Mouse (Mus musculus) fibroblast of lung, adult 2 months (primary cell): ENCODE results near the gene Pappa2.

Experiments used
- DNase-seq: peaks from one replicate; pipeline ENCODE4 v3.0.0-alpha.2; 2011; ENCODE audit warnings: low read depth

The Pappa2 gene

DNA sequence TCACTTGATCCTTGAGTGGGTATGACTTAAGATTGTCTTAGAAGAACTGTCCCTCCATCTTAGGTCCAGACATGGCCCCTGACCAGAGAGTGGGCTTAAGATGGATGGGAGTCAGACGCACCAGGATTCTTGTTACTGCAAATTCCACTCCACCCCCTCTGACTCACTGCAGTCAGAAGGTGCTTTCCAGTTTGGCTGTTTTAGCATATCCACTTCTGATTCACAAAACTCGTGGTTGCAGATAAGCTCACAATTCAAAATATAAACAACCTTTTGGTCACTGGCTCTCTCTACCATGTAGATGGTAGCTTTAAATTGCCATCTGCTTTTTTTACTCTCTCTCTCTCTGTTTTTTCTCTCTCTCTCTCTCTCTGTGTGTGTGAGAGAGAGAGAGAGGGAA lies 214.4 kb downstream of the Pappa2 start:
- DNase-seq = peak; percentile 78

DNA sequence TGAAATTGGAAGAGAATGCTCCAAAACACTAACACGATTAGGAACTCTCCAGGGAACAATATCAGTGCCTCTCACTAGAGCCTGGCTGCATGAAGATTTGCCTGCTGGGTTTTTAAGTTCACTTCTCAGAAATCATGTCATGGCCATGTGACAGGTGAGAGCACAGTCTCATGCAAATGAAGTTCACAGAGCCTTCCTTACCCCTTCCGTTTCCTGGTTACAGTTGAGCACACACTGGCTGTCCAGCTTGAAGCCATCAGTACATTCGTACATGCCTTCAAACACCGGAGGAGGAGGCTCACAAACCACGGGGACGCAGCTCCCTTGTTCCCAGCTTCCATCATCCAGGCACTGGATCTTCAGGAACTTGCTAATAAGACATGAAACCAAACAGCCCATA lies 215.6 kb downstream of the Pappa2 start:
- no peak for DNase-seq

DNA sequence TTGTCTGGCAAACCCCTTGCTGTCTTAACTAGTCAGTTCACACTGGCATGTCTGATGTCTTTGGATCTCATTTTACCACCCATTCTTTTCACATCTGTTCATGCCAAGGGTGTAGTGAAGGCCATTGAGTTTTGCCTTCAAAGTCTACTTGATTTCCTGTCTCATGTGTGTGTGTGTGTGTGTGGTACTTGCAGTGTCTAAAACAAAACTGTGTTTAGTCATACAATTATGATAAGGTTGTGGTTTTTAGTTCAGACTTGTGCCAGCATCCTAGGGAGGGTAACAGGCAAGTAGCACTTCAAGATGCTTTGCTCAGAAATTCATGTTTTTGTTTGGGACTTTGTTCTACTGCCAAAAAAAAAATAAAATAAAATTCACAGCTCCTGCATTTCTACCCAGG lies 216.1 kb downstream of the Pappa2 start:
- no peak for DNase-seq

DNA sequence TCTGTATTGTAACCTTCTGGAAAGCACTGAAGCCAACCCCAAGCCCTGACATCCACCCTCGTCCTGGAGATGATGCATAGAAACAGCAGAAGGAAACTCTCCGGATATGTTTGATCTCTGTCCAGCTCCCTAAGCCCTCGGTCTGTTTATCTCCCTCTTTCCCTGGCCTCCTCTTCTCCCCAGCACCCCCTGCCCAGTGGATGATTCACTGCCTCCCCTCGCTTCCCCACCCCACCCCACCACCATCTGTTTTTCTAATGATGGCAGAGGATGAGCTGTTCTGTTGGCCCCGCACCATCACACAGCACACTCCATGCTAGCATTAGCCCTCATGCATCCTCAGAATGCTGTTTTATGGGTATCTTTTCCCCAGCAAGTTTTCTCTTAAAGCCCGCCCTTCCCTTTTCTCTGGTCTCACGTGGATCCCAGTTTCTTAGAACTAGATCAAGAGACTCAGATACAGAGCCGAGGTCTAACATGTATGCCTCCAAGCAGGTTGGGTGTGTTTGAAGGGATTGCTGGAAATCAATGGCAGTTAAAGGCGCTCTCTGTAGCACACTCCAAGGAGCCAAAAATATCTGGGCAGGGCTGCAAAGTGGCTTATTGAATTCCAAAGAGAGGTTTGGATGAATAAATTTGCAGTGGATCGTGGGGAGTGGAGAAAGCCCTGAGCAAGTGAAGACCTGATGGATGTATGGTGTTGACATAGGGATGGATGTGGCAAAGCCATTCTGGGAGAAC lies 231.8 kb downstream of the Pappa2 start:
- DNase-seq = no peak

DNA sequence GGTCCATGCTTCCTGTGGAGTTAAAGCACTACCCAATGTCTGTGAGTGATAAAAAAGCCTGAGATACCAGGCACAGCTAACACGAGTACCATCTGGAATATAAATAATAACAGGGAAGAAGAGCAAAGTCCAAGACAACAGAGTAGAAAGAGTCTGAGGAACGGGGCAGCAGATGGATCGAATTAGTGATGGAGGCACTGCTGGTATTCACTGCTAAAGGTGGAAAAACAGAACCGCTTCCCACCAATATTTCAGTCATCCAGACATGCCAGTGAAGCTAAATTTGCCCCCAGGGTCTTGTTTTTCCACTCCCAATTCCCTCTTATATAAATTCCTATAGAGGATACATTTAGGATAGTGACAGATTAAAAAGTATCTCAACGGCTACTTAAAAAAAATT lies 238.8 kb downstream of the Pappa2 start:
- no peak for DNase-seq

DNA sequence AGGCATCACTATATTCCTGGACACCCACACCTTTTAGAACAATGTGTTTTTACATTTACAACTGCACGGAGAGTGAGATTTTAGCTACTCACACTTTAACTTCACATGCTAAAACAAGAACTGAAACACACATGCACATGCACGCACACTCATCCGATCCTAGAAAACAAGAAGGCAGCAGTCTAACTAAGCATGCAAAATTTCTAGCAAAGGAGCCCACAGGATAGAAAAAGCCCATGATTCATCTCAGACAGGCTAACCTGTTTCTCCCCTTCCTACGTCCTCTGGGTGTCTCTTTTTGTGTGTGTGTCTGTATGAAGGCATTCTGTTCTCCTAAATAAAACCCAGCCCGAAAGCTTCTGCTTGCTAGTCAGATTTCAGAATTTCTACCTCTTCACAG lies 239.3 kb downstream of the Pappa2 start:
- DNase-seq = no peak

DNA sequence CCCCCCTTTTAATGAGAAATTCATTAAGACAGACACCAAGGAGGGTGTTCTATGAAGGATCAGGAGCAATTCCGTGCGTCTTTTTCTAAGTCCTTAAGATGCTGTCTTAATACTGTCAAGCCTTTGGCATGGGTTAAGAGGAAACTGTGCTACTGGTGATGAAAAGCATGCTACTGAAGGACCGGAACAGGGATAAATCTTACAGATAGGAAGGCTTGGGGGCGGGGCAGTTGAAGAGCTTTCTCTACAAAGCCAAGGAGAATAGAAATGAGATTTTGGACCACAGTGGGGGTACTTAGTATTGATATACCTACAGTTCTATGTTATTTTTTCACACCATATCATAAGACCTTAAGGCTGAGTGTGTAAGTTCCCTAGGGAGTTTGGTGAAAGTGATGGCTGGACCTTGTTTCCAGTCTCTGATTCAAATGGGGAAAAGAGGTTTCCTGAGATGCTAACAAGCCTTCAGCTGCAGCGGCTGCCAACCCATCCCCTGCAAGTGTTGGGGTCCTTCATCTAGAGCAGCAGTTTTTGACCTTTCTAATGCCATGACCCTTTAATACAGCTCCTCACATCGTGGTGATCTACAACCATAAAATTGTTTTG lies 240.0 kb downstream of the Pappa2 start:
- no peak for DNase-seq

DNA sequence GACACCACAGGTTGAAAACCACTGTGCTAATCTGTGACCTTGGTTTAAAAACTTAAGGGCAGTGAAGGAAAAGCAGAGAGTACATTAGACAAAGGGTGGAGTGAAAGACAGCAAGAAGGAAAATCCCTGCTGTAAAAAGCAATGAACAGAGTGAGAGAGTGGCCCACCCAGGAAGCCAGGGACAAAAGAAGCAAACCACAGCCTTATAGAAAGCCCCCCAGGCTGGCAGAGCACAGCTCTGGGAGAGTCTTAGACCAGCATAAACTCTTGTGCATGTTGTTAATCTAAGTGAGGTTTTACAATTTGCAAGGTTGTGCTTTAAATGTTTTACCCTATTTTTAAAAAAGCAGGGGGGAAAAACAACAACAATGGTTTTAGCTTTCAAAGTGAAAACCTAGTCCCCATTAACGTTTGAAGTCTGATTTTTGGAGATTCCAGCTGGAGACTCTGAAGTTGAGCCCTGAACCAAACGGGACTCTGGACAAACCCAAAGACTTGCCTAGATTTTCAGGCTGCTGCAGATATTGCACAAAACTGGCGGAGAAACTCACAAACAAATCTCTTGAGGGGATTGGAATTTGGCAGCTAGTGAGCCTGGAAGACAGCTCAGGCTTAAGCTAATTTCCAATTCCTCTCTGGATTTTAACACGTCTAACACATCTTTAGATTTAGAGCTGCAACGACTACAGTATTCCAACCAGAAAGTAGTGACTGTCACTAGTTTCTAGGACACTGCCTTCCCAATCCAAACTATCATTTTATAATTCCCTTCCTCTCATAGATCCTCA lies 241.0 kb downstream of the Pappa2 start:
- DNase-seq = no peak

DNA sequence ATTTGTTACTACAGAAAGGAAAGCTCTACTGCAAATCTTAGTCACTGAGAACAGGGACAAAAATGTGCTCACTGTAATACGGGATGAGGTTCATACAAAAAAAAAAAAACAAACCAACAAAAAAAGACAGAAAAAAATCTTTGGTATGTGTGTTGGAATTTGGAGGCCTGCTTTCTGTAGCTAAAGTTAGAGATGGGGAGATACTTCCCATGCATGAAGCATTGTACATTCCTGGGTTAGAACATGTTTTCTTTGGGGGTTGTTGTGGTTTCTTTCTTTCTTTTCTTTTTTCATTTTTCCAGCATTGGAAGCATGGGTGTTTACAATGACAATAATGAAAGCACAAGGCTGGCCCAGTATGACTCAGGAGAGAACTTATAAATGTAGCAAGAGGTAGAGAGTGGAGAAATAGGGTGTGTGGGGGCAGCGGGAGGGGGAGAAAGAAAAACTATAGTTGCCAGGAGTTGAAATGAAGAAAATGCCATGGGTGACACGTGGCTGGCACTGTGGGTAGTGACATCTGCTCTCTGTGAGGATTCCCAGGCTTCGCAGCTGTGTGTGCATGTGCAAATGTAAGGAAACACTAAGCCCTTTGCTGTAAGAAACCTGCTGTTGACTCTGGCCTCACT lies 247.3 kb downstream of the Pappa2 start:
- peak; percentile 73 for DNase-seq

DNA sequence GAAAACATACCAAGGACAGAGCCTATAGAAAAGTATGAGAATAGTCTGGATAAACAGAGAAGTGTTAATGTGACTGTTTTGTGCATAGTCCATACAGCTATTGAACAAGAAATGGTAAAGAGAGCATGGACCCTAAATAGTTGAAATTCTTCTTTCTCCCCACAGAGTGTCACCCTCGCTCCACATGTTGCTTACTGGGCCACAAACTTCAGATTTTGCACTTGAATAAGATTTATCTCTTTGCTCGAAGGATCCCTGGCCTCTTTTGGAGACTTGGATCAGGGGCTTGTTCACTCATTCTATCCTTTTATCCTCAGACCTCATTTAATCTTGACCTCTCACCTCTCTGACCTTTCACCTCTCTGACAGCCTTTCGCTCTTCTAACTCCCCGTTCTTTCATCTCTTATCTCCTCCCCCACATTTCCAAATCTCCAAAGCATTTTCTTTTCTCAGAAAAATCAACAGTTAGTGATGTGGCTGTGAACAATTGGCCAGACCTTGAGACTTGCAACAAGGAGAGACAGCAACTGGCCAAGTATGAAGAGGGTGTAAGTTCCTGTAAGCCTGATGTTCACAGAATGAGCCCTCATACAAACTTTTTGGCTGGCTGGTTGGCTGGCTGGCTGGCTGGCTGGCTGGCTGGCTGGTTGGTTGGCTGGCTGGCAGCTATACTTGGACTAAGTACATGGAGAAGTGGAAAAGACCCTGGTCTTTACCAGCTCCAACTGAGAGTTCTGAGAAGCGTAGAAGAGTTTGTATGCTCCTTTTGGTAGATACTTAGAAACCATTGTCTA lies 266.8 kb downstream of the Pappa2 start:
- peak; percentile 52 for DNase-seq

DNA sequence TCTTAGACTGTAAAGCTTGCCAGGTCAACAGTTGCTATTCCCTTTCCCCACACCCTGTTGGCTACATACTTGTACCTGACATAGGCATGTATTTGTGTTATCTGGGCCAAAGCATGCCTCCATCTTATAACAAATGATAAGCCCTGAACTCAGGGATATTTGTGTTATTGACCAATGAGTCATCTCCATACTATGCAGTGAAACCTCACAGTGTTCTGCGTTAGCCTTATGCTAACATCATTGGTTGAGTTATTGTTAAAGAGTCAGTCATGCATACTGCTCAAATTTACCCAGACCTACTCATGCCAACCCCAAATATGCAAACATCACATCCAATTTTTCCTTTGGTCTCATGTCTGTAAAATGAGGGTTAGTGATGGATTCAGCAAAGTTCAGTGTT lies 279.0 kb downstream of the Pappa2 start:
- DNase-seq = no peak

DNA sequence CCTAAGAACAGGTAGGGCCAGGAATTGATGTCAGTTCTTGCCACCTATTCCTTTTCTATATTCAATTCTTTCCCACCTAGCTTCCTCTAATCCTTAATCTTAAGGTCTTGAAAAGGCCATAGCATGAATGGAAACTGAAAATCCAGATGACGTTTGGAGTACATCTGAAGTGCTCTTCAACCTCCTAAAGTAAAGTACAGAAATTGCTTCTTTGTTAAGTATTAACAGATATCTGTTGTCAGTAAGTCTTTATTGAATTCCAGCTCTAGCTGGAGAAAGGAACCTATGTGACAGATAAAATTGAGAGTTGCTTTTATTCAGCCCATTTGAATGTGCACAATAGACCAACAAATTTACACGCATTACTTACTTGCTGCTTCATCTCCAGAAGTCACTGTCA lies 280.1 kb downstream of the Pappa2 start:
- no peak for DNase-seq

DNA sequence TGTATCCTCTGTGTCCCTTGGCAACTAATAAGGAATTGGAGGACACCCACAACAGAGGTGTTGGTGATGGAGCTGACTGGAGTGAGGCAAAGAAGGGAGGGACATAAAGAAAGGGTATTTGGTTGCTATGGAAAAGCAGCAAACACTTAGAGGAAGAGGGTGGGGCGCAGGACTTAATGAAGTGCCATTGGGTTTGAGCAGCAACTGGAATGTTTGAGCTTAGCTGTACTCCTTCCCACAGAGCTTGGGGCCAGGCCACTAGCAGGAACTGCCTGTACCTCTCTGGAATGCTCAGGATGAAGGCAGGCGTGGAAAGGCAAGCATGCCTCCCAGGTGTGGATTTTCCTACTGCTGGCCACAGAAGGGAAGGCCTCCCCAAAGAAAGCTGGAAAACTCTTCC lies 281.0 kb downstream of the Pappa2 start:
- no peak for DNase-seq

DNA sequence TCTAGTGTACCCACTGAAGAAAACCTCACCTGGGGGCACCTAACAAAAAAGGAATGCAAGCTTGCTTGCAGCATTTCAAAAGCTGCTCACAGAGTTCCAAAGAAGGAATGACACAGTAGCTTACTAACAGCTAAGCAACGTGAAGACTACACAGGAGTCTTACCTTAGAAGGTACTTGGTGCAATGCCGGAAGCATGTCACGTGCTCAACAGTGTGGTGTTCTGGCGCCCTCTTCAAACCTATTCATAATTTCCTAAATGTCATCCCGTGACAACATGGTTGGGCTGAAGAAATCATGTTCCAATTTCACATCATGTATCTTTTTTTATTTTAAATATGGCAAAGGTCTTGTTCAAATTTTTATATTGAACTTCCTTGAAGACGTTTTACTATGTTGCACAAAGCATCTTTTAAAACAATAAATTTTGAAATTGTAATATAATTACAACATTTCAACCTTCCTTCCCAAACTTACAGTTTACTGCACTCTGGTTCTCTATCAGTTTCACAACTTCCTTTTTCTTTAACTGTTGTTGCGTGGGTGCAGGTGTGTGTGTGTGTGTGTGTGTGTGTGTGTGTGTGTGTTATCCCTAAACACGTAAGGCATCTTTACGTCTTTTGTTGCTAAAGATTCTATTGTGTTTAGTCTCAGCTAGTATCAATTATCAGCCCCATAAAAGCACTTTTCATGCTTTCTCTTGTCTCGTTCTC lies 282.3 kb downstream of the Pappa2 start:
- DNase-seq = no peak

DNA sequence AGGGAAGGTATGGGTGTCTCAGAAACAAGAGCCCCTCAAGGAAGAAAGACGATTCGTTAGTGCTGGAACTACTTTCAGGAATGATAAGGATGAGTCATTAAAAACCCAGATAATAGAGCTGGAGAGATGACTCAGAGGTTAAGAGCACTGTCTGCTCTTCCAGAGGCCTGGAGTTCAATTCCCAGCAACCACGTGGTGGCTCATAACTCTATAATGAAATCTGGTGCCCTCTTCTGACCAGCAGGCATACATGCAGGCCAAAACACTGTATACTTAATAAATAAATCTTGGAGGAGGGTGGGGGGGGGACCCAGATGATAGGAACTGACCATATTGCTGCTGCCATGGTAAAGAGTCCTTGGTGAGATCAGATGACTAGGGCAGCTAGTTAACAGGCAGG lies 282.9 kb downstream of the Pappa2 start:
- DNase-seq = no peak

DNA sequence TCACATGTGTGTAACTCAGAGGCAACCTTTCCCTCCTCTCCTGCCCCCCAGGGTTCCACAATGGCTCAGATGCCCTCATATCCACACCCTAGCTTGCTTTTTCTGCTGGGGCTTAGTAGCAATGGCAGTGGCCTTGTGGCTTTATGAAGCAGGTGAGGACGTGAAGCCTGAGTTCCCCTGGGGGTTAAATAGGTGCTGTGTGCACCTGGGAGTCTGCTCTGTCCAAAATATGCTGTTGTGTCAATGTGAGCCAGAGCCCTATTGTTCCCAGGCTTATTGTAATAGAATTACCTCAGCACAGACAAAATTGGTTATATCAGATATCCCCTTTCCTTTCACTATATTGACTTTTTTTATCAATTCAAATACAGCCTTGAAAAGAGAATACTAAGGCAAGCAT lies 292.6 kb downstream of the Pappa2 start:
- no peak for DNase-seq

DNA sequence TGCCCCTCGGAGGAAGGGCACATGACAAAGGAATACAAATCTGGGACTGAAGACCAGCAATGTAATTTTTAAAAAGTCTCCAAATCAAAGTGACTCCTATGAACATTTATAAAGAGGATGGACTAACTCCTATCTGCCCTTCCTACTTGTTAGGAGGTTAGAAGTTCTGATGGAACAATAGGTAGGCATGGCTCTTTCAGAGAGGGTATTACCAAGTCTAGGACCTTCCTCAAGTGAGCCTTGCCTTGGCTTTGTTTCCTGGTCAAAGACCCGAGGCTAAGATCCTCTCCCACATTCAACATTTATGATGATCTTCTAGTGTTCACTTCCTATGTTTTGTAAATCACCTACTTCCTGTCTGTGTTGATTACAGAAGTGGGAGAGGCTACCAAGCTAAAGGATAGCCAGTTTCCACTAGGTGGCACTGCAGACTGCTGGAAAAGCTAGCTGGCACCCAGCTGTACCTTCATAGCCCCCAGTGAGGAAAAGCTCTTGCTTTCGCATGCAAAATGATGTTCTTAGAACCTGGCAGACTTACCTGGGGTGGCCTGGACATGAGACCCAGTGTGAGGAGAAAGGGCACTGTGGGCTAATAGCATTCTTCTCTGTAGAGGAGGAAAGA lies 310.2 kb downstream of the Pappa2 start:
- peak; percentile 57 for DNase-seq

DNA sequence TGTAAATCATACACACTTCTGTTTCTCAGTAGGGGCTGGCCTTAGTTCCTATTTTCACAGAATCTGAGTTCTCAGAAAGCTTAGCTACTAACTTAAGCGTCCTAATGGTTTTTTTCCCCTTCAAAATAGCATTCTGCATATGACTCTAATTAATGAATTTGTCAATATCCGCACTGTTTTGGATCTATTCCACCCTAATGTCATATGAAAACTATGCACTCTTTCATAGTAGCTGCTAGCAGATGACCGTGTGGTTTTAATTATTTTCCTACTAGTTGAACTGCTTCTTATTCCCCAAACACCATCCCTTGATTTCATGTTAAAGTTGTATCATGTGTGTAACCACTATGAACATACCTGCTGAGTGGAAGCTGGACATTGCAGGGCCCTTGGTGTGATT lies 314.3 kb downstream of the Pappa2 start:
- peak; percentile 40 for DNase-seq
